Mouse (Mus musculus): ENCODE measurements around the gene Hcfc1r1.

Gene Hcfc1r1

GRCm38 (mm10) chr17:23675127-23675526, 1.7 kb downstream of the Hcfc1r1 start:
- no peak for DNase-seq (ENCODE audit: low read depth, low spot score)

GRCm38 (mm10) chr17:23675564-23676281, 2.3 kb downstream of the Hcfc1r1 start:
- no peak for DNase-seq (ENCODE audit: low read depth, low spot score)

DNA sequence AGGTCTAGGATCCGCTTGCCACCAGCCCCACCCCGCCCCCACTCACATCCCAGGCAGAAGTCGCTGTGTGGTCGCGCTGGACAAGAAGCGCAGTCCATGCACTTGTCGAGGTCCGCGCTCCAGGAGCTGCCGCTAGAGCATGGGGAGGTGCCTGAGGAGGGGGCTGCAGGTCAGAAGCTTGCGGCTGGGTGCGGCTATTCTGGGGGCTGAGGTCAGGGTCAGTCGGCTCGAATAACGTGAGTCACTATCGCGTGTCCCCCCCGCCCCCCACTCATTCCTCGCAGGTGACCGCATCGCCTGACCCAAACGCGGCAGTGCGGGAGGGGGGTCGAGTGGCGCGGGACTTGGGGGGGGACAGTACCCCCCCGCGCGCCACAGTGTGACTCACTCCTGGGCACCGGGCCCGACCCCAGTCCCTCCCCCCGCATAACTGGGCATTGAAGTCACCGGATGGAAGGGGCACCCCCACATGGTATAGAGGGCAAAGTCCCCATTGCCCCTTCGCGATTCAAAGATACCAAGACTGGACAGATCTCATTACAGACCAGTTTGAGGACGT, 3.2 kb downstream of the Hcfc1r1 start:
- no peak for DNase-seq (ENCODE audit: low read depth, low spot score)

DNA sequence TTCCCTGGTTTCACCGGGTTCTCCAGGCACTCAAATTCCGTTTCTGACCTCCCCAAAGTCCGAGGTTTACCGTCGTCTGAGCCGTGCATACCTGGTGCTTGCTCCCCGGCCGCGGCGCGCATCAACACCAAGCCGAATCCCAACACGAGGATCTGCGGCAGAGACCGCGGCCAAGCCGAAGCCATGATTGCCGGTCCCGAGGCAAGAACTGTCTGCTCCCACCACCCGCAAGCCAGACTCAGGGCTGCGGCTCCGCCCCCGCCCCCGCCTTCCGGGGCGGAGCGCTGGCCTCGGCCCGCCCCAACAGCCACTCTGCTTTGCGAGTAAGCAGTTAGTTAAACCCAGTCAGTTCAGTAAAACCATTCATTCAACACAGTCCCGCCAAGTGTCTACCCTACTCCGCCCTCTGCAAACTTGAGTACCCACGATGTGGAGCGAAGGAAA, 3.9 kb downstream of the Hcfc1r1 start, which contains the start of gene Tnfrsf12a:
TSS of gene Tnfrsf12a (minus strand) at position 233 of the 444 bp plus-strand sequence.
- no peak for DNase-seq (ENCODE audit: low read depth, low spot score)

- no peak for DNase-seq (ENCODE audit: low read depth, low spot score)
Measured at GRCm38 (mm10) chr17:23679127-23679835, 5.9 kb downstream of the Hcfc1r1 start, which contains the start of gene Cldn6. Gene Cldn6, plus strand, starts transcription at chr17:23679249.

DNA sequence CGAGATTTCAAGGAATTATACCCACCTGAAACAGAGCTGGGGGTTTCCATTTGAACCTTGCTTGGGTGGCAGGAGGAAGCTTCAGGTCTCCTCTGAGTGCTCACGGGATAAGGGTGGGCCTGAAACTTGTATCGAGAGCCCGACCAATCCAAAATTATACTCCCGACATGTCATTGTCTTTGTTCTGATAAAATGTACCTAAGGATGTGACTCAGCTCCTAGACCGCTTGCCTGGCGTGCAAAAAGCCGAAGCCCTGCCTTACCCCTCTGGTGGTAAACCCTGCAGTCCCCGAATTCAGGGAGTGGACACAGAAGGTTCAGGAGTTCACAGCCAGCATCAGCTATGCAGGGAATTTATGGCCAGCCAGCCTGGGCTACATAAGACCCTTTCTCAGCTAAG, 6.9 kb downstream of the Hcfc1r1 start:
- no peak for DNase-seq (ENCODE audit: low read depth, low spot score)

DNA sequence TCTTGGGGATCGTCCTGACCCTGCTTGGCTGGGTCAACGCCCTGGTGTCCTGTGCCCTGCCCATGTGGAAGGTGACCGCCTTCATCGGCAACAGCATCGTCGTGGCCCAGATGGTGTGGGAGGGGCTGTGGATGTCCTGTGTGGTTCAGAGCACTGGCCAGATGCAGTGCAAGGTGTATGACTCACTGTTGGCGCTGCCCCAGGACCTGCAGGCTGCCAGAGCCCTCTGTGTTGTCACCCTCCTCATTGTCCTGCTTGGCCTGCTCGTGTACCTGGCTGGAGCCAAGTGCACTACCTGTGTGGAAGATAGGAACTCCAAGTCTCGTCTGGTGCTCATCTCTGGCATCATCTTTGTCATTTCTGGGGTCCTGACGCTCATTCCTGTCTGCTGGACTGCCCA, 7.7 kb downstream of the Hcfc1r1 start:
- DNase-seq (ENCODE audit: low read depth, low spot score): no peak

DNA sequence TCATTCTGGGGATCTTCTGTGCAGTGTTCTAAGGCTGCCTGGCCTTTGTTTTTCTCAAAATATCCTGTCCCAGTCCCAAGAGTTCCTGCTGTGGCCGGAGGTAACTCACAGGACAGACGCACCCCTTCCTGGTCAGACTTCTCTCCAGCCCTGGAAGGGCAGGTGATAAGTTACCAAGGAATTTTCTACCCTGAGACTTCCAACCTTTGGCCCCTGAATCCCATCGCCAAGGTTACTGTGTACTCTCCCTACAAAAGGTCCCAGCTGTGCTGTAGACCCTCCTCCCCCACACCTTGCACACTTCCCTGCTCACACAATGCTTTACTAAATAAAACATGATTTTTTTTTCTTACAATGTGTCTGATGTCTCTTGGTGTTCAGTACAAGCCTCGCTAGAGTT, 8.7 kb downstream of the Hcfc1r1 start:
- no peak for DNase-seq (ENCODE audit: low read depth, low spot score)

- no peak for DNase-seq (ENCODE audit: low read depth, low spot score)
Measured at GRCm38 (mm10) chr17:23682530-23682929, 9.1 kb downstream of the Hcfc1r1 start.

DNA sequence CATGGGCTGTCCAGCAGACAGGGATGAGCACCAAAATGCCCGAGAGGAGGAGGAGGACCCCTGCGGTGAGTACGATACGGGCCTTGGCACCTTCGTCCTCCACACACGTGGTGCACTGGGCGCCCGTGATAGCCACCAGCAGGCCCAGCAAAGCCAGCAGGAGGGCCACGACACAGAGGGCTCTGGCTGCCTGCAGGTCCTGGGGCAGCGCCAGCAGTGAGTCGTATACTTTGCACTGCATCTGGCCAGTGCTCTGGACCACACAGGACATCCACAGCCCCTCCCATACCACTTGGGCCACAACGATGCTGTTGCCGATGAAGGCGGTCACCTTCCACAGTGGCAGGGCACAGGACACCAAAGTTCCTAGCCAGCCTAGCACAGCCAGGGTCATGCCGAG, 9.8 kb downstream of the Hcfc1r1 start:
- no peak for DNase-seq (ENCODE audit: low read depth, low spot score)

GRCm38 (mm10) chr17:23683856-23684672, 10.7 kb downstream of the Hcfc1r1 start, which contains the start of gene Cldn9:
Gene Cldn9, minus strand, starts transcription at chr17:23684026.
- DNase-seq (ENCODE audit: low read depth, low spot score): no peak

DNA sequence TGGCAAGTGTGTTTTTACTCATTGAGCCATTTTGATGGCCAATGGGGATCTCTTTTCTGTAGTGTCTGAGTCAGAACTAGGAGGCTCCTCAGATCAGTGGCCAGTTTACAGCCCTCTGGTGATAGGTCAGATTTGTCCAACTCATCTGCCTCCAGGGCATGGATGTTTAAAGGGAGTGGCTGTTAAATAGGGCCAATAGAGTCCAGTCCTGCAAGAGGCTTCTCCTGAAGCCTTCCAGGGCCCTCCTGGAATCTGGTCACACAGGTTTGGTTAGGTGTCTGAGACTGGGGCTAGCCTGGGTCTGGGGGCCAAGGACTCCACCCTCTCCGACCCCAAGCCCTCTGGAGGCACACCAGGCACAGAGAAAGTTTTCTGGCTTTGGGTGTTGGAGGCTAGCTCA, 21.1 kb downstream of the Hcfc1r1 start:
- no peak for DNase-seq (ENCODE audit: low read depth, low spot score)

GRCm38 (mm10) chr17:23695801-23696200, 22.4 kb downstream of the Hcfc1r1 start:
- no peak for DNase-seq (ENCODE audit: low read depth, low spot score)

- no peak for DNase-seq (ENCODE audit: low read depth, low spot score)
Measured at GRCm38 (mm10) chr17:23699131-23700077, 26.0 kb downstream of the Hcfc1r1 start.

DNA sequence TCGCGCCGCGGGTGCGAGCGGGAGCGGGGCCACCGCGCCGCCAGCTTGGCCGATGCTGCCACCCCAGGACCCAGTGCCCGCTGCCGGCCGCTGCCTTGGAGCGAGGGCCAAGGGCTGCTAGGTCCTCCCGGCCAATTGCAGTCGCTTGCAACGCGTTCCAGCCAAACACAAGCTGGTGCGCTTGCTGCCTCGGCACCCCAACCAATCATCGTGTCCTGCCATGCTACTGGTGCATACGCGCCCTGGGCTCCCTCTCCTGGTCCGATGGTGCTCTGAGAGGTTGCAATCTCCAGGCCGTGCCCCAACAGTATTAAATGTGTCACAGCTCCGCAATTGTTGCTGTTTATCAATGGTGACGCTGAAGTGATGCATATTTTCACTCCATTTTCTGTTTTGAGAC, 26.7 kb downstream of the Hcfc1r1 start:
- DNase-seq (ENCODE audit: low read depth, low spot score): peak; percentile 76

GRCm38 (mm10) chr17:23703301-23703700, 29.9 kb downstream of the Hcfc1r1 start:
- peak; percentile 16 for DNase-seq (ENCODE audit: low read depth, low spot score)

GRCm38 (mm10) chr17:23704741-23705140, 31.3 kb downstream of the Hcfc1r1 start:
- peak; percentile 24 for DNase-seq (ENCODE audit: low read depth, low spot score)

- no peak for DNase-seq (ENCODE audit: low read depth, low spot score)
Measured at GRCm38 (mm10) chr17:23705525-23706104, 32.2 kb downstream of the Hcfc1r1 start.

DNA sequence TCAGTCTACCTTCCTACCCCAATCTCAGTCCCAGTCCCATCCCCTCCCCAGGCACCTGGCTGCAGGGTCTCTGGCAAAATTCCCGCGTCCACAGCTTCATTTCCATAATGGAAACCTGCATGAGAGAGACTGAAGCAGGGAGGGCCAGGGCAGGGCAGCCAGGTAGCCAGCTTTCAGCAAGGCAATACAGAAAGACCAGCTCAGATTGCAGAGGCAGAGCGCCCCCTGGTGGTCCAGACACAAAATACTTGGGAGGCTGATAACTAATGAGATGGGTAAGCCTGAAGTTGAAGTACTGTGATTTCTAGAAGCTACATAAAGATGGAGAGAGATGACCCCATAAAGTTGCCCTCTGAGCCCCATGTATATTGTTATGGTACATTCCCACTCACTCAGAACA, 32.8 kb downstream of the Hcfc1r1 start:
- DNase-seq (ENCODE audit: low read depth, low spot score): no peak

DNA sequence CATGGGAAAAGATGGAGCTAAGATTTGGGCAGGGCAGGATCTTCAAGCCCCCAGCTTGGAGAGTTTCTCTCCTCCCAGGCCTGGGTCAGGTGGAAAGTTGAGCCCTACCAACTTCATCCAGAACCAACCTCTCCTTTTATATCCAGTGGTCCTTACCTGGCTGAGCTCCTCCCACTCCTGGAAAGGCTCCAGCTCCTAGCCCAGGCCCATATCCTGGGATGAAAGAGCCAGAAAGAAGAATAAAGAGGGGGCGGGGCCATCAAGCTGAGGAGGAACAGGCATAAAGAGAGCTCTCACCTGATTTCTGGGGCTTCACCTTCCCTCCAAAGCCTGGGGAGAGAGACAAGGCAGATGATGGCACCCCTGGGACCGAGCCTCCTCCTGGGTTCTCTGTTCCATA, 43.6 kb downstream of the Hcfc1r1 start:
- no peak for DNase-seq (ENCODE audit: low read depth, low spot score)

All from telencephalon, adult 2 months (tissue).